Mouse (Mus musculus) frontal cortex, postnatal 10 days (tissue): ENCODE measurements around the gene Plxna2.

Source experiments
- DNase-seq, 2 experiments: peaks; one replicate each; pipeline ENCODE4 v3.0.0; 2022; ENCODE audit warnings: low spot score in 2 of 2, mixed read lengths in 1 of 2

The Plxna2 gene

GRCm38 (mm10) chr1:194617918-194618317 lies at the start of gene Plxna2:
Gene Plxna2 (plus strand): TSS chr1:194618218.
- DNase-seq, result no peak

GRCm38 (mm10) chr1:194573870-194574269 lies 44.1 kb upstream of the Plxna2 start:
- no peak for DNase-seq

- peak; percentile 25 to 50 for DNase-seq
Observed at GRCm38 (mm10) chr1:194578270-194578669, 39.7 kb upstream of the Plxna2 start.

GRCm38 (mm10) chr1:194580539-194580938 lies 37.5 kb upstream of the Plxna2 start:
- no peak for DNase-seq

- no peak for DNase-seq
Observed at GRCm38 (mm10) chr1:194586670-194587069, 31.3 kb upstream of the Plxna2 start.

GRCm38 (mm10) chr1:194587532-194587931 lies 30.5 kb upstream of the Plxna2 start:
- peak in 1 of 2 experiments; percentile 13 for DNase-seq

- no peak for DNase-seq
Observed at GRCm38 (mm10) chr1:194587956-194588668, 29.9 kb upstream of the Plxna2 start.

GRCm38 (mm10) chr1:194588711-194589451 lies 29.1 kb upstream of the Plxna2 start:
- DNase-seq, result peak in 1 of 2 experiments; percentile 22

GRCm38 (mm10) chr1:194593155-194593554 lies 24.9 kb upstream of the Plxna2 start:
- no peak for DNase-seq

- DNase-seq, result no peak
Observed at GRCm38 (mm10) chr1:194607406-194608261, 10.4 kb upstream of the Plxna2 start.

- DNase-seq, result no peak
Observed at GRCm38 (mm10) chr1:194610516-194610915, 7.5 kb upstream of the Plxna2 start.

- no peak for DNase-seq
Observed at GRCm38 (mm10) chr1:194612628-194613027, 5.4 kb upstream of the Plxna2 start.

- DNase-seq, result peak in 1 of 2 experiments; percentile 23
Observed at GRCm38 (mm10) chr1:194613271-194613834, 4.7 kb upstream of the Plxna2 start.

GRCm38 (mm10) chr1:194613923-194614830 lies 3.8 kb upstream of the Plxna2 start:
- DNase-seq, result peak; percentile 43 to 73

GRCm38 (mm10) chr1:194616136-194616535 lies 1.9 kb upstream of the Plxna2 start:
- no peak for DNase-seq

GRCm38 (mm10) chr1:194618841-194619311 lies 858 bp downstream of the Plxna2 start:
- DNase-seq, result peak; percentile 66 to 77

- DNase-seq, result peak; percentile 86 to 91
Observed at GRCm38 (mm10) chr1:194619353-194620244, 1.6 kb downstream of the Plxna2 start.

GRCm38 (mm10) chr1:194620245-194620991 lies 2.4 kb downstream of the Plxna2 start:
- peak; percentile 56 to 61 for DNase-seq

GRCm38 (mm10) chr1:194622174-194622573 lies 4.2 kb downstream of the Plxna2 start:
- no peak for DNase-seq
